Mouse (Mus musculus) forebrain, postnatal 0 days (tissue): ENCODE data around the gene Gba2. TPM values are rescaled to one million over a fixed set of nuclear protein-coding genes. Genes with fewer than 3 reads are reported as not detected.

Experiments used
- ATAC-seq: fragments of 200-750 bp; cut with Nextera tagmentation; 2 replicates; pipeline ENCODE4 v1.8.0; 2017; ENCODE audit warnings: mild to moderate bottlenecking, moderate library complexity
- DNase-seq: peaks from one replicate; pipeline ENCODE4 v3.0.0-alpha.2; 2015
- H3K27ac ChIP-seq: fragments of 300-500 bp; sonication (generic); 2 replicates; pipeline ENCODE4 v1.5.1; 2014; ENCODE audit warnings: low read depth, mild to moderate bottlenecking, antibody characterized with exemption, low read length, moderate library complexity, mixed read lengths
- H3K27me3 ChIP-seq: fragments of 300-500 bp; sonication (generic); 2 replicates; pipeline ENCODE4 v1.6.1; 2014; ENCODE audit warnings: mild to moderate bottlenecking, low read length, mixed read lengths; ENCODE audit not compliant: insufficient read depth
- H3K36me3 ChIP-seq: fragments of 300-500 bp; sonication (generic); 2 replicates; pipeline ENCODE4 v1.6.1; 2014; ENCODE audit warnings: mild to moderate bottlenecking, moderate library complexity; ENCODE audit not compliant: insufficient read depth
- H3K4me1 ChIP-seq: fragments of 300-500 bp; sonication (generic); 2 replicates; pipeline ENCODE4 v1.6.1; 2014; ENCODE audit warnings: antibody characterized with exemption; ENCODE audit not compliant: insufficient read depth
- H3K4me2 ChIP-seq: fragments of 300-500 bp; sonication (generic); 2 replicates; pipeline ENCODE4 v1.6.1; 2014; ENCODE audit warnings: low read depth, mild to moderate bottlenecking, moderate library complexity
- H3K4me3 ChIP-seq: fragments of 300-500 bp; sonication (generic); 2 replicates; pipeline ENCODE4 v1.5.1; 2014; ENCODE audit warnings: low read depth, low read length, mixed read lengths
- H3K9ac ChIP-seq: fragments of 300-500 bp; sonication (generic); 2 replicates; pipeline ENCODE4 v1.6.1; 2014; ENCODE audit warnings: mild to moderate bottlenecking
- H3K9me3 ChIP-seq: fragments of 300-500 bp; sonication (generic); 2 replicates; pipeline ENCODE4 v1.6.1; 2016; ENCODE audit warnings: low read length
- CTCF ChIP-seq: sonication (generic); IDR thresholded peaks from 2 replicates; pipeline ENCODE4 v1.5.1; 2016; ENCODE audit warnings: antibody characterized with exemption, control low read depth, low read depth
- WGBS: fragments of 180-500 bp; shearing (Covaris S2); extraction: QIAGEN DNeasy Blood & Tissue Kit; methylation state at CpG from one replicate; pipeline ENCODE4 v1.1.7; 2014; 5-methylcytosine and 5-hydroxymethylcytosine counted together
- polyA plus RNA-seq: library from polyadenylated mRNA; unstranded; fragments of >200 nt; fragmentation: Nextera tagmentation; extraction: Ambion mirVana; gene quantifications from 2 replicates; pipeline ENCODE4 v1.2.1, GENCODE M21; 2015
- total RNA-seq: library from RNA; depleted of rRNA; stranded (reverse); fragments of >200 nt; gene quantifications from 2 replicates; pipeline ENCODE4 v1.2.3, GENCODE M21; 2014

Gene Gba2
- total and polyA plus RNA-seq, 2 experiments from 2014 or later: 31.6 to 45.4 TPM

GRCm38 (mm10) chr4:43560976-43561375 is 17.7 kb downstream of the Gba2 start:
- Histone ChIP-seq H3K9ac (no peak overlapping the region), H3K4me1 (peaks cover 12% of the 10 kb centered on the region; the same call in 1 of the 2 replicates), H3K4me2 (peak overlapping the region; percentile 72), H3K4me3 (peak overlapping the region; percentile 97), H3K36me3 (peaks cover 38% of the 10 kb centered on the region), H3K27me3 (no peaks in the 10 kb centered on the region), H3K27ac (no peak overlapping the region), H3K9me3 (no peaks in the 10 kb centered on the region)
- ATAC-seq (no peak), DNase-seq (no peak)
- 42% methylated on average over 2 of the region's 2 CpGs for WGBS
- no peak for TF ChIP-seq CTCF

GRCm38 (mm10) chr4:43560243-43560611 is 18.4 kb downstream of the Gba2 start:
- no peak for ATAC-seq
- DNase-seq: no peak

GRCm38 (mm10) chr4:43559519-43560242 is 19.0 kb downstream of the Gba2 start:
- Histone ChIP-seq H3K9ac (no peak overlapping the region), H3K4me3 (no peak overlapping the region), H3K27ac (no peak overlapping the region), H3K27me3 (no peaks in the 10 kb centered on the region), H3K36me3 (peaks cover 39% of the 10 kb centered on the region), H3K9me3 (no peaks in the 10 kb centered on the region), H3K4me2 (no peak overlapping the region), H3K4me1 (peaks cover 12% of the 10 kb centered on the region; the same call in 1 of the 2 replicates)
- DNase-seq (no peak), ATAC-seq (no peak)
- WGBS: 85% methylated on average over 13 of the region's 13 CpGs
- no peak for TF ChIP-seq CTCF

More at GRCm38 (mm10) chr4:43560243-43560611, 18.4 kb downstream of the Gba2 start:
- H3K27ac ChIP-seq: no peak overlapping the region
- peaks cover 12% of the 10 kb centered on the region; the same call in 1 of the 2 replicates for H3K4me1 ChIP-seq
- no peaks in the 10 kb centered on the region for H3K9me3 ChIP-seq
- H3K27me3 ChIP-seq: no peaks in the 10 kb centered on the region
- no peak overlapping the region for H3K4me2 ChIP-seq
- no peak overlapping the region for H3K4me3 ChIP-seq
- peaks cover 38% of the 10 kb centered on the region for H3K36me3 ChIP-seq
- TF ChIP-seq CTCF: no peak
- WGBS: 70% methylated on average over 6 of the region's 6 CpGs
- H3K9ac ChIP-seq: no peak overlapping the region

GRCm38 (mm10) chr4:43558631-43559356 is 19.9 kb downstream of the Gba2 start:
- Histone ChIP-seq H3K36me3 (peaks cover 46% of the 10 kb centered on the region), H3K4me2 (no peak overlapping the region), H3K4me3 (no peak overlapping the region), H3K9me3 (no peaks in the 10 kb centered on the region), H3K27ac (no peak overlapping the region), H3K4me1 (peaks cover 7% of the 10 kb centered on the region; the same call in 1 of the 2 replicates), H3K27me3 (no peaks in the 10 kb centered on the region), H3K9ac (no peak overlapping the region)
- no peak for TF ChIP-seq CTCF
- WGBS: 40% methylated on average over 13 of the region's 13 CpGs
- no peak for DNase-seq
- ATAC-seq: no peak

GRCm38 (mm10) chr4:43558028-43558630 is 20.5 kb downstream of the Gba2 start:
- H3K9me3 ChIP-seq: no peaks in the 10 kb centered on the region
- peaks cover 52% of the 10 kb centered on the region for H3K36me3 ChIP-seq
- ATAC-seq (no peak), DNase-seq (no peak)
- H3K4me3 ChIP-seq: no peak overlapping the region
- H3K9ac ChIP-seq: no peak overlapping the region
- no peaks in the 10 kb centered on the region for H3K27me3 ChIP-seq
- TF ChIP-seq CTCF: no peak
- WGBS: 61% methylated on average over 5 of the region's 5 CpGs
- H3K27ac ChIP-seq: no peak overlapping the region
- H3K4me1 ChIP-seq: 0 out of 2 replicates have a peak, but pooled peaks cover under 1% of the 10 kb centered on the region
- H3K4me2 ChIP-seq: no peak overlapping the region

GRCm38 (mm10) chr4:43555926-43556325 is 22.7 kb downstream of the Gba2 start:
- no peaks in the 10 kb centered on the region for H3K27me3 ChIP-seq
- DNase-seq: no peak
- no peak for ATAC-seq
- no peak overlapping the region for H3K27ac ChIP-seq
- H3K4me1 ChIP-seq: no peaks in the 10 kb centered on the region
- no peaks in the 10 kb centered on the region for H3K9me3 ChIP-seq
- H3K4me2 ChIP-seq: no peak overlapping the region
- peaks cover 74% of the 10 kb centered on the region for H3K36me3 ChIP-seq
- H3K9ac ChIP-seq: no peak overlapping the region
- WGBS: 96% methylated on average over 7 of the region's 7 CpGs
- TF ChIP-seq CTCF: no peak
- H3K4me3 ChIP-seq: no peak overlapping the region

GRCm38 (mm10) chr4:43553891-43554290 is 24.8 kb downstream of the Gba2 start:
- Histone ChIP-seq H3K36me3 (peaks cover 90% of the 10 kb centered on the region), H3K4me1 (no peaks in the 10 kb centered on the region), H3K27me3 (no peaks in the 10 kb centered on the region), H3K27ac (no peak overlapping the region), H3K9ac (no peak overlapping the region), H3K4me2 (no peak overlapping the region), H3K4me3 (no peak overlapping the region), H3K9me3 (no peaks in the 10 kb centered on the region)
- TF ChIP-seq CTCF: no peak
- ATAC-seq (no peak), DNase-seq (no peak)
